Comparison of ENCODE assay signal across 13 mouse cellular contexts in genomic region chr5:34485731-34486130, GRCm38 (mm10).
"Had no signal": no experiment of that assay in that cellular context is flagged by ENCODE, and none has a peak within 500 bp of the region (broad histone marks: within the 10 kb centered on the region; RNA-seq: fewer than 3 reads in every experiment).

No protein-coding gene starts in this region.

- DNase-seq: lung, adult 18-20 months; lung, embryonic 14.5 days; lung, postnatal 10 days; lung, postnatal 4 days; midbrain, embryonic 14.5 days; right cerebral cortex, postnatal 14 days; thymus, adult 2 months; thymus, postnatal 25 days; thymus, postnatal 4 days had no signal

- H3K4me2 ChIP-seq: lung, embryonic 14.5 days; midbrain, embryonic 12.5 days; neural tube, embryonic 12.5 days had no signal

- H3K9ac ChIP-seq: lung, embryonic 14.5 days; midbrain, embryonic 12.5 days; neural tube, embryonic 12.5 days had no signal

- ATAC-seq: midbrain, embryonic 16.5 days had no signal

- H3K27ac ChIP-seq: midbrain, embryonic 10.5 days; midbrain, embryonic 12.5 days; neural tube, embryonic 12.5 days had no signal

- H3K4me3 ChIP-seq: midbrain, embryonic 10.5 days; midbrain, embryonic 12.5 days; neural tube, embryonic 12.5 days had no signal

- H3K4me1 ChIP-seq: midbrain, embryonic 10.5 days; midbrain, embryonic 12.5 days; neural tube, embryonic 12.5 days had no signal

- H3K27me3 ChIP-seq: midbrain, embryonic 12.5 days; neural tube, embryonic 12.5 days had no signal

- H3K9me3 ChIP-seq: midbrain, embryonic 10.5 days; midbrain, embryonic 12.5 days; neural tube, embryonic 12.5 days had no signal
